Mouse (Mus musculus) G1E (cell line): ENCODE measurements around the gene Myo1d.

Experiments used
- CTCF ChIP-seq: IDR thresholded peaks from 2 replicates; pipeline ENCODE4 v1.5.1; 2012; ENCODE audit warnings: low read depth, low read length, inconsistent platforms, mixed read lengths
- GATA1 ChIP-seq: IDR thresholded peaks from 2 replicates; pipeline ENCODE4 v1.6.1; 2012; ENCODE audit warnings: borderline replicate concordance, low read length, inconsistent platforms, mixed read lengths
- POLR2AphosphoS5 ChIP-seq: IDR thresholded peaks from 2 replicates; pipeline ENCODE4 v1.6.1; 2012; ENCODE audit warnings: low read depth, low read length, inconsistent platforms; ENCODE audit not compliant: insufficient replicate concordance
- TAL1 ChIP-seq: conservative IDR thresholded peaks from 2 replicates; pipeline ENCODE4 v1.6.1; 2012; ENCODE audit warnings: low read depth, low read length, inconsistent platforms, mixed read lengths

- TF ChIP-seq CTCF = no peak
- no peak for TF ChIP-seq POLR2AphosphoS5
- no peak for TF ChIP-seq GATA1
- no peak for TF ChIP-seq TAL1
Measured at GRCm38 (mm10) chr11:80771186-80771585, 8.6 kb downstream of the Myo1d start.
